Mouse (Mus musculus): ENCODE results near the gene Vat1.
"Not testable (repeated sequence)": the region's sequence is repeated elsewhere in the genome, so short reads cannot be mapped to it uniquely, and the experiment has no call there.

Vat1 gene

DNA sequence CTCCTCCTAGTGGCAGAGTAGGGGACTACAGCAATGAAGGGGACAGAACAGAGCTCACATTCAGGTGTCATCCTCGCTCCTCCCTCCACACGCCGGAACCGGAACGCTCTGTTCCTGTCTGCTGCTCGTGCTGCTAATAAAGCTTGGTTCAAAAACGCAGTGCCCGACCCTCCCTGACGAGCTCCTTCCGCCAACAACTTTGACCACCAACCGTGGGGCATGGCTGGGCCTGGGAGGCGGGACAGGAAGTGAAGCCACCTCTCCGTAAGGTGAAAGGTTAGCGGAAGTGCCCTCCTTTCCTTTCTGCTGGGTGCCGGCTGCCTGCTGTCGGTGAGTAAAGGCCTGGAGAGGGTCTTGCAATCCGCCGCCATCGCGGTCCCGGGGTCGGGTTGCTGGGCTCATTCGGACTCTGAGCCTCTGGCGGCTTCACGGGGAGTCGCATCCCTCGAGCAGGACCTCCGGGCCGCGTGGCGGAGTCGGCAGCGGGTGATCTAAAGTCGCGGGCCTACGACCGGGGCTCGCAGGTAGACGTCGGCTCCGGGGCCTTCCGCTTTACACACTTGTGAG lies 23.8 kb downstream of the Vat1 start, which contains the start of gene Rpl27:
Gene Rpl27, plus strand, starts transcription at position 172 of the 567 bp plus-strand sequence.
- peak; percentile 95 to 99 for DNase-seq (ENCODE audit: low spot score in 2 of 2)

DNA sequence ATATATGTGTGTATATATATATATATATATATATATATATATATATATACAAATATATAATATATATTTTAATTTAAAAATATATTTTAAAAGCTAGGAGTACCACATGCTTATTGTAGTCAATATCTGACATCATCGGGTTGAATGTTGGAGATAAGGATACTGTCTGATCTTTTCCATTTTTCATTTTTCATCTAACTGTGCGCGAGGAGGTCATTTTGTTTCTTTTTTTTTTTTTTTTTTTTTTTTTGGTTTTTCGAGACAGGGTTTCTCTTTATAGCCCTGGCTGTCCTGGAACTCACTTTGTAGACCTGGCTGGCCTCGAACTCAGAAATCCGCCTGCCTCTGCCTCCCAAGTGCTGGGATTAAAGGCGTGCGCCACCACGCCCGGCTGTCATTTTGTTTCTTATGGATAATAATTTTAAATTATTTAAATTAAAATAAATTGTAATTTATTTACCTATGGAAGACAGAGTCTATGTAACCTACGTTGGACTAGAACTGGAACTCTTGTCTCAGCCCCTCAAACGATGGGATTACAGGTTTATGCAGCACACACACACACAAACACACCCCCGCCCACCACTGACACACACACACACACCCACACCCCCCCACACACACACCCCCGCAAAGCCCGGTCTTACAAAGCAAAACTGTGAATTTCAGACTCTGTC lies 24.4 kb downstream of the Vat1 start:
- DNase-seq (ENCODE audit: low spot score in 2 of 2) = not testable (repeated sequence)

DNA sequence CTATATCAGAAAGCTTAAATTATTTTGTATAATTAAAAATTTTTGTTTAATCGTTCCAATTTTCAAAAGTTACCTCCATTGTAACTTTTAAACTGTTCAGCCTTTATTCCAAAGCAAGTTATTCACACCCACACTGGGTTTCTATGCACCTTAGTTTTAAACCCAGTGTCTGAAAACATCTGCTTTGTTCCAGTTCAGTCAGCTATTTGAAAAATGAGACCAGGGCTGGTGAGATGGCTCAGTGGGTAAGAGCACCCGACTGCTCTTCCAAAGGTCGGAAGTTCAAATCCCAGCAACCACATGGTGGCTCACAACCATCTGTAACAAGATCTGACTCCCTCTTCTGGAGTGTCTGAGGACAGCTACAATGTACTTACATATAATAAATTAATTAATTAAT lies 28.0 kb downstream of the Vat1 start:
- DNase-seq (ENCODE audit: low spot score in 2 of 2) = not testable (repeated sequence)

DNA sequence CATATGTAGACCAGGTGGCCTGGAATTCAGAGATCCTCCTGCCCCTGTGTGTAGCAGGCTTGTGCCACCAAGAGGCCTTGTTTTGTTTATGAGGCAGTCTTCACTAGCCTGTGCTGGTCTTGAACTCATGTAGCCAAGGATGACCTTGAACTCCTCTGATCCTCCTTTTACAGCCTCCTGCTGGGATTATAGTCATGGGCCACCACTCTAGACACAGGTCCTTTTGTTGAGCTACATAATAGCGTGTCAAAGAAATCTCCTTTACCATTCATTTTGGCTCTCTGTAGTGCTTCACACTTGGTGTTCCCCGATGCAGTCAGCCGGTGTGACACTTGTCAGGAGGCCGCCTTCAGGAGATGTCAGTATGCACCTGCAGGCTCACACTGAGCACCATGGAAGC lies 29.1 kb downstream of the Vat1 start:
- no peak for DNase-seq (ENCODE audit: low spot score in 2 of 2)

DNA sequence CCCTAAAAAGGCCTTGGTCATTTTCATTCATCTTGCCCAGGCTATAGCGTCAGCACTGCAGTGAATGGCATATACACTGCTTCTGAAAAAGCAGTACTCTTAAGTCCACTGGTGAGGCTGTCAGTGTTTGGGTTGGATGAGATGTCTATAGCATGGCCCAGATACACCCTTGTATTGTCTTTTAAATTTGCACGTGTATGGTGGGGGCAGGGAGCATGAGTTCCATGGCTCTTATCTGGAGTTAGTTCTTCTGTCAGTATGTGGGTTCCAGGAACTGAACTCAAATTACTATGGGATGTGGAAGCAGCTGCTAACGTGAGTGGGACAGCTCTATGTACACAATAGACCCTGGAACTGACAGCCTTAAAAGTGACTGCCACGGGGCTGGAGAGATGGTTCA lies 30.2 kb downstream of the Vat1 start:
- DNase-seq (ENCODE audit: low spot score in 2 of 2) = no peak

DNA sequence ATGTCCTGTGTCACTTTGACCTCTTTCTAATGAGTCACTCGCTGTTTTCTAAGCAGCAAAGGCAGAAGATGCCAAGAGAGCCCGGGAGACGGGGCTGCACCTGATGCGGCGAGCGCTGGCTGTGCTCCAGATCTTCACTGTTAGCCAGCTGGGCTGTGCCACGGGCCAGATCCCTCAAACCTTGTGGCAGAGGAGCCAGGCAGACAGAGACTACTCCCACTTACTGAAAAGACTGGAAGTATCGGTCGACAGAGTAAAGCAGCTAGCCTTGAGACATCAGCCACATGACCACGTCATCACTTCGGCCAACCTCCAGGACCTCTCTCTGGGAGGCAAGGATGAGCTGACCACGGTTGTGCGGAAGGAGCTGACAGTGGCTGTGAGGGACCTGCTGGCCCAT lies 32.6 kb downstream of the Vat1 start:
- DNase-seq (ENCODE audit: low spot score in 2 of 2) = no peak

DNA sequence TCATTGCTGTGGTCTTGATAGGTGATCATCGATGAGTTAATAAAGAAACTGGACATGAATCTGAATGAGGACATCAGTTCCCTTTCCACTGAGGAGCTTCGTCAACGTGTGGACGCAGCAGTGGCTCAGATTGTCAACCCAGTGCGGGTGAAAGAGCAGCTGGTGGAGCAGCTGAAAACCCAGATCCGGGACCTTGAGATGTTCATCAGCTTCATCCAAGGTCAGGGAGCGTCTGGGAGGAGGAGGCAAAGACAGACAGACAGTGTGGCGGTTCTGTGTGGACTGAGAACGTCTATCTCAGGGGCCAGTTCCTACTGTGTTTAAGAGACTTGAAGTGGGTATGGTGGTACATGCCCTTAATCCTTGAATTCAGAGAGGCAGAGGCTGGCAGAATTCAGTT lies 34.7 kb downstream of the Vat1 start:
- no peak for DNase-seq (ENCODE audit: low spot score in 2 of 2)

DNA sequence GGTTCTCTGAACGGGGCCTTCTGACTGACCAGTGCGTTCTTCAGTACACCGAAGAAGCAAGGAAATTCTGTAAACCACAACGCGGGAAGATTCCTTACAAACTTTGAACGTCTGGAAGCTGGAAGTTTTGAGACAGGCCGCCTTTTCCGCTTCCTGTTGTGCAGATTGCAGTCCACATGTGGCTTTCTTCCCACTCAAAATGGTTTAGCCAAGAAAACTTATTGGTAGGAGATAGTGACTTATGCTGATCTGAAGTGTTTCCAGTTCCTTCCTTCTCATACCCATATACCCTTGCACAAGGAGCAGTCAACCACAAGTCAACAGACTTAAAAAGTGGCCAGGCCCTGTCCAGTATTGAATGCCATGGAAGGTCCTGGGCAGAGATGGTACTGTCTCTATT lies 39.9 kb downstream of the Vat1 start:
- DNase-seq (ENCODE audit: low spot score in 2 of 2) = no peak

DNA sequence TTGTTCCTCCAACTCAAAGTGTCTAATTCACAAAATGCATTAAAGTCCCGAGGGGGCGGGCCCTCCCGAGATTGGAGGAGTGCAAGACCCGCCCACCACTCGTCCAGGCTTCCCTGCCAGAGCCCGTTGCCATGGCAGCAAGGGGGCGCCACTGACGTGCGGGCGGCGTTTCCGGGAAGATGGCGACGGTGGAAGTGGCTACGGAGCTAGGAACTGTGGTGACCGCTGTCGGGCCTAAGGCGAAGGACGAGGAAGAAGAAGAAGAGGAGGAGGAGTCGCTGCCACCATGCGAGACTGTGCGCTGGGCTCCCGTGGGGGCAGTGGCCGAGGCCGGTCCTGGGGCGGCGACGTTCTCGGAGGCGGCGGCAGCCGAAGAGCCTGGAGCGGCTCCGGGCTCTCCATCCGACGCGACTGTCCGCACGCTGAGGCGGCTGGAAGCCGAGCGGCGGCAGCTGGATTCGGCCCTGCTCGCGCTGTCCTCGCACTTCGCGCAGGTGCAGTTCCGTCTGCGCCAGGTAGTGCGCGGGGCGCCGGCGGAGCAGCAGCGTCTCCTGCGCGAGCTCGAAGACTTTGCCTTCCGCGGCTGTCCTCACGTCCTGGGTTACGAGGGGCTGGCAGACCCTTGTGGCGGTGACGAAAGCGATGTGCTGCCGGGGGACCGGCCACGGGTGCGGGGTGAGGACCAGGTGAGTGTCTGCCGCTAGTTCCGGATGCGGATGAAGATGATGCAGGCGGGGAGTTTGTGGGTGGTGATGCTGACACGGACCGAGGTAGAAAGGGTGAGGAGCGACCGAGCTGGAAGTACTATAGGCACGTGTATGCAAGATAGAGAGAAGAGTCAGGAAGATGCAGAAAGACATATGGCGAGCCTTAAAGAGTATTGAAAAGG lies 40.9 kb downstream of the Vat1 start, which contains the start of the genes Rundc1 and Ptges3l:
Gene Rundc1, plus strand, starts transcription at position 161 of the 889 bp plus-strand sequence.
Gene Ptges3l, minus strand, starts transcription at position 409 of the 889 bp plus-strand sequence.
- peak; percentile 97 to 99 for DNase-seq (ENCODE audit: low spot score in 2 of 2)

DNA sequence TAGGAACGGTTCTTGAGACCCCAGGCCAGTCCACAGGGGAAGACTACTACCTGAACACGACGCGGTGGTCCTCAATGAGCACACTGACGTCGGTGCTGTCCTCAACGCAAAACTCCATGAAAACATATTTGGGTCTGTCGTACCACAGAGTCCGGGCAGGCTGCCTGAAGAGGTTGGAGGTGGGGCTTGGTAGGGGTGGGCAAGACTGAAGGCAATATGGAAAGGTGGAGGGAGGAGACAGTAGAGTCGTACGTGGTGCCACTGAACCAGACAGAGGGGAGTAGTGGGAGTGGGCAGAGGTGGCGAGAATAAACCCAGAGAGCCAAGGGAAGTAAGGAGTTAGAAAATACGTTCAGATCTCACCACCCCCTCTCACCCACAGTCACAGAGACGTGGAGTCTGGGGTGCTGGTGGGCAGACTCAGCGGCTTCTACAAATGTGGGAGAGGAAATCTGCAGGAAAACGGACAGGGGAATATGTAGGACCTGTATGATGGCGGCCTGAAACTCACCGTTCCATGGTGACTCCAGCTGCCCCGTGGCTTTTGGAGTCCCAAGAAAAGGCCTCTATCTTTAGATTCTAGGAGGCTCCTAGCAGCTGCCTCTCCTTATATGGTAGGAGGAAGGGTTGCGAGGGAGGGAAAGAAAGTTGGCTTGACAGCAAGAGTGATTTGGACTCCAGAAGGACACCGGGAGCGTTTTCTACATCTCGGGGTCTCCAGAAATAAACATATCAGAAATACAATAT lies 41.8 kb downstream of the Vat1 start, which contains the start of gene Gm27029:
Gene Gm27029, minus strand, starts transcription at position 692 of the 747 bp plus-strand sequence.
- no peak for DNase-seq (ENCODE audit: low spot score in 2 of 2)

DNA sequence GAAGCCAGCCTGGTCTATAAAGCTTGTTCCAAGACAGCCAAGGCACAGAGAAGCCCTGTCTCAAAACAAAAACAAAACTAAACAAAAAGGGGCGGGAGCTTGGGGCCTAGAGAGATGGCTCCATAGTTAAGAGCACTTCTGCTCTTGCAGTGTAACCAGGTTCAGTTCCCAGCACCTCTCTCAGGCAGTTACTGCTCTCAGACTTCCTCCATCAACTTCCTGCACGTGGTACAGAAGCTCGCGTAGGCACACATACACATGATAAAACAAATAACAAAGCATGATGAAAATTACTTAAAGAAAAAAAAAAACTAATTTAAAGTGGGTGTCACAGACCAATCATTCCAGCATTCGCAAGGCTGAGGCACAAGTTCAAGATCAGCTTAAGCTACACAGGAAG lies 45.9 kb downstream of the Vat1 start:
- no peak for DNase-seq (ENCODE audit: low spot score in 2 of 2)

DNA sequence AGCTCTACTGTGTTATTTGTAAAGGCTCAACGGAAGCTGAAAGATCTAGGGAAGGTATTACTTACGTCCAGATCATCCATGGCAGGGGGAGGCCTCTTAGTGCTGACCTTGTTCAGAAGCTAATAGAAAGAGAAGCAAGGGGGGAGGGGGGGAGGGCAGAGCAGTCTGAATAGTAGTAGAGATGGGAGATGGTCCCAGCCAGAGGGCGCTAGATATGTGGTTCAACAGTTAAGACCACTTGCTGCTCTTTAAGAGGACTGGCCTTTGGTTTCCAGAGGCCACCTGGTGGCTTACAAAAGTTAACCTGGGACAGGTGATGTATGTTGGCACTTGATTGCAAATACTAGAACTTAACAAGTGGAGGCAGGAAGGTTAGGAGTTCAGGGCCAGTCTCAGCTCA lies 46.4 kb downstream of the Vat1 start:
- no peak for DNase-seq (ENCODE audit: low spot score in 2 of 2)

DNA sequence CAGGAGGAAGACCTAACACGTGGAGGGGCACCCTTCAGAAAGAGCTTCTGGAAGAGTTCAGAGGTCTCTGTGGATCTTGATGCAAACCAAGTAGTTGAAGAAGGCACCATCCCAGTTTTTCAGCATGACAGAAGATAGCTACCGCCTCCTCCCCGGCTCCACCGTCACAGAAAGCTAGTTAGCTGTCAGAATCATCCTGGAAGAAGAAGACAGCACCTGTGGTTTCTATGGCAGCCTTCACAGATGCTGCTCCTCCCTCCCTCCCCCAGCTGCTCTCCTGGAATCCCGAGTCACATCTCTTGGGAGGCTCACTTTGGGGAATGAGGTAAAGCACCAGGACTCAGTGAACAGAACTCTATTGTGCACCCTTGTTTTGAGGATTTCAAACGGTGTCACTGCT lies 47.0 kb downstream of the Vat1 start:
- DNase-seq (ENCODE audit: low spot score in 2 of 2) = no peak

DNA sequence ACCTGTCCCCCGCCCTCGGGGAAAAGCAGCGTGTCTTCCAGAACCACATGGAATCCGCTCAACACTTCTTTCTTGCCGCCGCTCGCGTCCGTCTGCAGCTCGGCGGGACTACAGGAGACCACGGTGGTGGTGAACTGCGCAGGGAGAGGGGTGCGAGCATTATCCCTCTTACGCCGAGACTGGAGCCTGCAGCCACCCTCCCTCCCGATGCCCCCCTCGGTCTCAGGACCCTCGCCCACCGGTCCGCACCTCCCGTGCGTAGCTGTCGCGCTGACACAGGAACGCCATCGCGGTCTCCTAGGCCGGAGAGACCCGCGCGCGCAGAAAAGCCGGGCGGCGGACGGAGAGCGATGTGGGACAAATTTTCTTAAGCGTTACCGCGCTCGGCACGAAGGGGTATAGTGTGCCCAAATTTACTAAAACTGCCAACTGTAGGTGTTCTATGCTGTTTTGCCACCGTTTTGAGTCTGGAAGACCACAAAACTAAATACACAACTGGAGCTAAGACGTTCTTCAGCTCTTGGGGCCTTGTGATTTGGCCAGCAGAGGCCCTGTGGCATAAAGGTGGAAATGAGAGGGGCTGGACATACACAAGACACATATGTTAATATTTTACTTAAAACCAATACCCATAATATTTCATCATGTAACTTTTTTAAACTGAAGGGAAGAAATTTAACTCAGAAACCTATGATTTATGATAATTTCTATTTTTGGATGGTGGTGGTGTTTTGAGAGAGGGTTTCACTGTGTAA lies 48.8 kb downstream of the Vat1 start, which contains the start of gene Aarsd1:
Gene Aarsd1, minus strand, starts transcription at position 515 of the 755 bp plus-strand sequence.
- peak; percentile 84 to 92 for DNase-seq (ENCODE audit: low spot score in 2 of 2)

DNA sequence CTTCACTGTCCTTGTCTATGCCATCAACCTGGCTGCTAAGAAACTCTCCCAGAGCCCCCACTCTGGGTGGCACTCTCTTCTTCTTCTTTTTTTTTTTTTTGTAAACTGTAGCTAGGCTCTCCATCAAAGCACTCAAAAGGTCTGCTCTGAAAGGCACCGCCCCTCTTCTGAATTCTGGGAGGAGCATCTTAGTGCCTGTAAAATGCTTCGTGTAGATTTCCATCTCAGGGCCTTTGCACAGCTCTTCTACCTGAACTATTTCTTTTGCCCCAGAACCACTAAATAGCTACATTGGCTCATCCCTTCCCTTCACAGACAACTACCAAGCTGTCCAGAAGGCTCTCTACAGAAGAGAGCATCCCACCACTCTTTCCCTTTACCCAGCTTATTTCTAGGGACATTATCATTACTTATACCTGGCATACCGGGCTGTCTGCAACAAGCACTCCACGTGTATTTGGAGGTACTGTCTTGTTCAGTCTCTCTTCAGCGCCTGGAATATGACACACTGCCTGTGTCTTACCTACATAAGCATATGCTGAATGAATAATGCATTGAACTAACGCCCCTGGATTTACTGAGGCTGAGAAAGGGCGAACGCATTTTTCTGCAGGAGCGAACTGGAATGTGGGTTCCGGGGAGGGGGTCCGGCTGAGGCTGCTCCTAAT lies 49.5 kb downstream of the Vat1 start:
- DNase-seq (ENCODE audit: low spot score in 2 of 2) = no peak

DNA sequence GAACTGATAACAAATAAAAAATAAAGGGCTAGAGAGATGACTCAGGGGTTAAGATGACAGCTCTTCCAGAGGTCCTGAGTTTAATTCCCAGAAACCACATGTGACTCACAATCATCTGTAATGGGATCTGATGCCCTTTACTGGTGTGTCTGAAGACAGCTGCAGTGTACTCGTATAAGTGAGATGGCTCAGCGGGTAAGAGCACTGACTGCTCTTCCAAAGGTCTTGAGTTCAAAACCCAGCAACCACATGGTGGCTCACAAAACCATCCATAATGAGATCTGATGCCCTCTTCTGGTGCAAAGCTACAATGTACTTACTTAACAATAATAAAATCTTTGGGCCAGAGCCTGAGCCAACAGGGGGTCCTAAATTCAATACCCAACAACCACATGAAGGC lies 50.7 kb downstream of the Vat1 start:
- DNase-seq (ENCODE audit: low spot score in 2 of 2) = no peak
